Mouse (Mus musculus) kidney, adult 18-20 months (tissue): ENCODE data around the gene Cfap69.
"Not testable (repeated sequence)": the region's sequence is repeated elsewhere in the genome, so short reads cannot be mapped to it uniquely, and the experiment has no call there.

Experiments used
- DNase-seq: peaks from one replicate; pipeline ENCODE4 v3.0.0; 2021

Gene Cfap69

DNA sequence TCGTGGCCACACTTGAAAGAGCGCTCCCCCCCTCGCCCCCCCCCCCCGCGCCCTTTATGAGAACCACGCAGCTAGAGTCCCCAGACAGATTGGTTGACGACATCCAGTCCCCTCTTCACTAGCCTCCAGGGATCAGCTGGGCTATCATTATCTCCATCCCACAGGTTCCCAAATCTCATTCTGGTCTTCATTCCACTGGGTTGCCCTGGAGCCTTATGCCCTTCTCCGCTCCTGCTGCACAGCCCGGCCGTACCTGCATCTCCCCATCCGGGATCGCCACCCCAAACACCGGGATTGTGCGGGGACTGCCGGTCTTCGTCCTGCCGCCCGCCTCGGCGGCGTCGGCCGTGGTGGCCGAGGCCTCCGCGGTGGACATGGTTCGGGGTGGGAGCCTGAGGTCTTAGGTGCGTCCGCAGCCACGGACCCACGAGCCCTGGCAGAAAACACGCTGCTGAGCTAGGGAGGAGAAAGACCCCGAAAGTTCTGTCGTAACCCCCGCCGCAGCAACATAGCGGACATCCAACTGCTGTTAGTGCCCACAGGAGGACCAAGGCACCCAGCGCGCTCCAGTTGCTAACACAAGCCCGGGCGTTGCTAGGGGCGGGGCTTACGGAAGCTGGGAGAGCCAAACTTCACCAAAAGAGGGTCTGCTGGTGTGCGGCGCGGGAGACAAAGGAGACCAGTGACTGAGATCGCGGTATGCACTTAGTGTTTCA, at the start of gene Cfap69:
Cfap69 (minus strand) TSS at position 585 of the 716 bp plus-strand sequence.
- peak; percentile 73 for DNase-seq

GRCm38 (mm10) chr5:5711032-5711431, 47.0 kb upstream of the Cfap69 start:
- DNase-seq, result no peak

GRCm38 (mm10) chr5:5707341-5708278, 43.6 kb upstream of the Cfap69 start:
- DNase-seq, result no peak

DNA sequence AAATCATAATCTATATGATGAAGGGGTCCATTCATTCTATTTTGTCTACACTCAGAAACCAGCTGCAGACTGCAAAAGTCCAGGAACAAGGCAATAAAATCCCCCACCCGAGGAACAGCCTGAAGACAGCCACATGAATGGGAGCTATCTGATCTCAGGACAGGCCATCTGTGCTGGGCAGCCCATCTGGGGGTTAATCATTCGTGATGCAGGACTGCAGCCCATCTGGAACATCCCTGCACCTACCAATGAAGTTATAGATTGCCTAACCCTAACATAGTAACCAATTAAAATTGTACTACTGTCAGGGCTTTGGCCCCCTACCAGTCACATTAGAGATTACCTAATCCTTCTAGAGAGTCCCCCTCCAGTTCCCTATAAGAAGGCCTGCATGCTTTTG, 41.0 kb upstream of the Cfap69 start:
- DNase-seq, result no peak

DNA sequence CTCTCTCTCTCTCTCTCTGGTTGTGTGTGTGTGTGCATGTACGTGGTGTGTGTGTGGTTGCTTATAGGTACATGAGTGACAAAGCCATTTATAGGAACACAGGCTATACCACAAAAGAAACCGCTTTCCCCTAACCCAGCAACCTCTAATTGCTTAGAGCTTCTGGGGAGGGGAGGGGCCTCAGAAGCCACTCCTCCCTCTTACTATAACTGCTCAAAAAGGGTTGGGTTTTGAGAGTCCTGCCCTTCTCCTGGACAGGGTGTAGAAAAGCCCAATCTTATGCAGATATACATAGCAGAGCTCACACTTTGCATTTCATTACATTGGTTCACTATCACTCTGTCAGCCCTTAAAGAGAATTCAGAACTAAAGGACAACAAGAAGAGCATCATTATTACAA, 36.3 kb upstream of the Cfap69 start:
- no peak for DNase-seq

GRCm38 (mm10) chr5:5698830-5699229, 34.8 kb upstream of the Cfap69 start:
- no peak for DNase-seq

DNA sequence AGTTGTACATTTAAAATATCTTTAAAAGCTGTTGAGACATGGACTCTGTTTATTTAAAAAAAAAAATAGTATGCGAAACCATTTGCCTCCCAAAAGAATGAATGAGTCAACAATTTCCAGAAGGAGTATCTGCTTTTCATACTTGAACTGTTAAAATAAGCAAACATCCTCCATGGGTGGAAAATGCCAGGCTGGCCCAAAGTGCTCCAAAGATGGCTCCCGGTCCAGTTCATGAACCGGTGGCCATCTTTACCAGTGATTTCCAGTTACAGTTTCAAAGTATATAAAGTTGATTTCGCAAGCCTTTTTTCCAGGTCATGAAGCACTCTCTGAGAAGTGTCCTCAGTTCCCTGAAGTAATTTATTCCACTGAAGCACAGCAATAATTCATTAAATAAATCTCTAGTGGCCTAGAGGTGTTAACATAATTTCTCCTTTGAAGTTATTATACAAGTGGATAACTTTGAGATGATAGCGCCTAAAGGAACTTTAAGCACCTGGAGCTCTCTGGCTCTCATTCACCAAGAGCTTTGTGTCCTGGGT, 31.4 kb upstream of the Cfap69 start:
- DNase-seq, result no peak

GRCm38 (mm10) chr5:5693956-5694653, 30.1 kb upstream of the Cfap69 start, which contains the start of gene Steap2:
TSS of gene Steap2 (minus strand) at chr5:5694578.
- DNase-seq, result peak; percentile 74

- peak; percentile 43 for DNase-seq
Measured at GRCm38 (mm10) chr5:5693541-5693955, 29.5 kb upstream of the Cfap69 start.

DNA sequence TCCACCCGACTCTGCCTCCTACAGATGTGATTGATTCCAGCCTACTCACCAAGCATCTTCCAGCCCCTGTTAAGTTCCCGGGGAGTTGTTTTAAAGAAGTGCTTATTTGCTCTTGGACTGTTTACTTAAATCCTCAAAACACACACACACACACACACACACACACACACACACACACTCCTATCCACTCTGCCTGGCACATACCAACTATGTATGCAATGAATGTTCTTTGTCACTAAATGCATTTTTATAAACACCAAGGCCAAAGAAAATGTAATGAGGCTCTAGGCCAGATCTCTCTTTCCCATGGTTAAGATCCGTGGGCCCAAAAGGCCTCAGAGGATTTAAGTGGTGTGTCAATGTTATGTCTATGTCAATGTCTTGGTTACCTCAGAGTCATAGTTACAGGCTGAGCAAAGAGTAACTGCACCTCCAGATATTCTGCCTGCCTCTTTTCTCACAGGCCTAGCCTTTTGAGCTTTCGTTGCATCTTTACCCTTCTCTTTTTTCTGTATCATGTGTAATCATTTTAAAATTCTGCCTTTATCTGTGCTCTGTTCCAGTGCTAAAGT, 28.2 kb upstream of the Cfap69 start:
- DNase-seq, result no peak

DNA sequence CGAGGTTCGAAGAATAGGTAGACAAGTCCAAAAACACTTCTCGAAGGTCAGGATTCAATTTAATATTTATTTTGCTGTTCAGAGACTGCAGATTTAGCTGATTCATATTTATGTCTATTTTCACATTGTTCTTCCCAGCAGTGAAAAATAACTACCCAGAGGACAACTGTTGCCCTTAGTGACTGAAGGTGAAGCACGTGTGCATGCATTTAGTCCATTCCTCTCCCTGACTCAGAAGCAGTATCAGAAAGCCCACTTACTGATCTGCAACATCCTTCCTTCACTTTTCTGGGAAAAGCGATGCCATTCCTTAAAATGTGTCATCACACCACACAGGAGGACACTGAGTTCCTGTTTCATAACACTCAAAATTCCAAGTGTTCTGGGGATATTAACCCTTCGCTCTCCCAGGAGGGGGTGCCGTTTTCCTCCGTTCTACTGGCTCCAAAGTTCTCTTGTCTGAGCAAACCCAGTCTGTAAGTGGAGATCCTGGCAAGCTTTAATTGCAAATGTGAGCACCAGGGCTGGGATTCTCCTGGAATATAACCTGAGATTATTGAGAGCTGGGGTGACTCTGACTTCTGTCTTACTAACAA, 25.0 kb upstream of the Cfap69 start:
- DNase-seq, result no peak

DNA sequence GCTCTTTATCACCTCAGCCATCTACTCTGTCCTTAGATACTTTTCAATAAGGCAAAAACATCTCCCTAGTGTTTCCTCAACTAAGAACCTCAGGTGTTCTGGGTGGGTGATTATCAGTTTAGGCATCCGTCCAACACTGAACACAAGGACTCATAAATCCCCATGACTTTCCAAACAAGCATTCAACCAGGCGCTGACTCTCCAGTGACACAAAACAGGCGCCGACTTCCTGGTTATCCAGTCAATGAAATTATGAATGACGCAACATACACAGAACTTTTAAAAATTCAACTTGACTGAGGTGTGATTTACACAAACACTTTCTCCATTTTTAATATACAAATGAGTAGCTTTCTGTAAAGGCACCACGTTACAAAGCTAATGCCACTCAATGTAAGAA, 24.2 kb upstream of the Cfap69 start:
- no peak for DNase-seq

DNA sequence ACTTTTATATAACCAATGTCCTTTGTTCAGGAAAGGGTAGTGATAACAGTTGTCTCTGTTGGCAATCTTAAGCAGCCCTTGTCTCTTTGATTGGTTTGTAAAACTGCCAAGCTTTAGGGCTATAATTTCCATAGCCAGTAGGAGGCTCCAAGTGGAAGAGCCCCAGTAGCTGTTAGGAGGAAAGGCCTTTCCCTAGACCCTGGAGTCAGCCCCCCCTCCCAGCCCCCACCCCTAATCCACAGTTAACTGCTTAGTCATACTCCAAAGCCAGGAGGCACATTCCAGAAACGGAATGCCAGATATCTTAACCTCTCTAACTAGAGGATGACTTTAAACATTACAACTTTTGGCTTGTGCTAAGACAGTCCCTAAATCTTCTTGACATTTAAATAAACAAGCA, 22.9 kb upstream of the Cfap69 start:
- DNase-seq, result no peak

- DNase-seq, result not testable (repeated sequence)
Measured at GRCm38 (mm10) chr5:5684946-5685345, 20.9 kb upstream of the Cfap69 start.

DNA sequence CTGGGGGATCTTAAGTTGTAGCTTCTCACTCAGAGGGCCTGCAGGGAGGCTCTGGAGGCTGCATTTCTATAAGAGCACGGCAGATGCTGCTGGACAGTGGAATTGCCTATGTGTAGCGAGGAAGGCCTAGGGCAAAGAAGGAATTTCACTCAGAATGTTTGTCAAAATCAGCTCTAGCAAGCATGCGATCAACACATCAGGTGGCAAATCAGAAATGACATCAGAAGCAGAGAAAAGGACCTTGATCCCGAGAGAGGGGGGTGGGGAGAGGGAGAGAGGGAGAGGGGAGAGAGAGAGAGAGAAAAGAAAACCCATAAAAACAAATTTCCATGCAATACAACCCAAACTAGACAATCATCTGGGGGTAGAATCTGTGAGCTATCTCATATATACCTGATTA, 19.3 kb upstream of the Cfap69 start:
- no peak for DNase-seq

DNA sequence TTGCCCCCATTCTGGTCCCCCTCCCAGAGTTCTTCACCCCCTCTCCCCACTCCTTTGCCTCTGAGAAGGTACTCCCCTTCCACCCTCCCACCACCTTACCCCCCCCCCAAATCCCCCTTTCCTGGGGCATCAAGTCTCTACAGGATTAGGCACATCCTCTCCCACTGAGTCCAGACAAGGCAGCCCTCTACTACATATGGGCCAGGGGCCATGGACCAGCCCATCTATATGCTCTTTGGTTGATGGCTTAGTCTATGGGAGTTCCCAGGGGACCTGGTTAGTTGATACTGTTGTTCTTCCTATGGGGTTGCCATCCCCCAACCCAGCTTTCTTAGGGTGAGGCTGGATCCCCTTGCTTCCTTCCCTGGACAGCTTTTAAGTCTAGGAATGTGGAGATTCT, 15.4 kb upstream of the Cfap69 start:
- DNase-seq, result no peak

GRCm38 (mm10) chr5:5676082-5676481, 12.0 kb upstream of the Cfap69 start:
- no peak for DNase-seq

GRCm38 (mm10) chr5:5668920-5669319, 4.9 kb upstream of the Cfap69 start:
- no peak for DNase-seq

DNA sequence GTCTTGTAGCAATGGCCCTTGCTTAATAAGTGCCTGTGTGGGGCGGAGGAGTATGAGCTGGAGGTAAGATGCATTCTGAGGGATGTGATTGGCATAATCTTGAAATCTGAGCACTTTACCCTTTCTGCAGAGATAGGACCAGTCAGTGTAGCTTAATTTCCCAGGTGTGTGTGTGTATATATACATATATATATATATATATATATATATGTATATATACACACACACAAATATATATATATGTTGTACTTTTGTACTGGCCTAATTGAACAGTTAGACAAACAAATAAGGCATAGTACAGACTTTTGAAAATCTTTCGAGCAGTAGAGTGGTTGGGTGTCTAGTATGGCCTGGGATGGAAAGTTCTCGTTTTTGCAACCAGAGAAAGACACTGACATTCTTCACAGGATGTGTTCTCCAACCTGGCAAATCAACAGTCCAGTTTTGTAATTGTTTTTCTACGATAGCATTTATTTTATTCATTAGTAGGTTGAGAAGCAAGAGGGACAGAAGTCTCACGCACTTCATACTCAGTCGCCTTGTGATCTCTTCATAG, 410 bp upstream of the Cfap69 start:
- DNase-seq, result no peak

DNA sequence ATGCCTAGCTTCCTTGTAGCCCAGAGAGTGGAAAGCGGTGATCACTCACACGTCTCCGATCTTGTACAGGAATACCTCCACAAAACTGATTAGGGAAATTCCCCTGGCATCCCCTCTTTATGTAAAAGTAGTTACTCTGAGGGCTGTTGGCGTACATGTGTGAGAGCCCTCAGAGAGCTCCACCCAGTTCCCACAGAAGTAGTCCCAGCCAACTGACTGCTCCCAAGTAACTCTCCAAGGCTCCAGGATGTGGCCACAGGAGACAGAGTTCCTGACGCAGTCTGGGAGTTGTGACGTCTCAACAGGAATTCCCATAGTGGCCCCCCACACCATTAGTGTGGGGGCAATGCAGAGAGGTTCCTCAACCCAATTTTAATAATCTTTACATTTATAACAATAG, 982 bp downstream of the Cfap69 start:
- DNase-seq, result no peak

DNA sequence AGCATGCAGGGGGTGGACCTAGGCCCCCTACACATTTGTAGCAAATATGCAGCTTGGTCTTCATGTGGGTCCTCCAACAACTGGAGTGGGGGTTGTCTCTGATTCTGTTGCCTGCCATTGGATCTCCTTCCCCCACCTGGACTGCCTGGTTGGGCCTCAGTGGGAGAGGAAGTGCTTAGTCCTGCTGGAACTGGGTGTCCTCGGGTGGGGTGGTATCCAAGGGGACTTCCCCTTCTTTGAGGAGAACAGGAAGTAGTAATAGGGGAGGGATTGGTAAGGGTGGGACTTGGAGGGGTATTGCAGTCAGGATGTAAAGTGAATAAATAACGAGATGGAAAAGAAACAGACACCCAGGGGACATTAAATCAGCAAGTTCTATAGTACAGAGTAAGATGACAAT, 5.4 kb downstream of the Cfap69 start:
- no peak for DNase-seq

DNA sequence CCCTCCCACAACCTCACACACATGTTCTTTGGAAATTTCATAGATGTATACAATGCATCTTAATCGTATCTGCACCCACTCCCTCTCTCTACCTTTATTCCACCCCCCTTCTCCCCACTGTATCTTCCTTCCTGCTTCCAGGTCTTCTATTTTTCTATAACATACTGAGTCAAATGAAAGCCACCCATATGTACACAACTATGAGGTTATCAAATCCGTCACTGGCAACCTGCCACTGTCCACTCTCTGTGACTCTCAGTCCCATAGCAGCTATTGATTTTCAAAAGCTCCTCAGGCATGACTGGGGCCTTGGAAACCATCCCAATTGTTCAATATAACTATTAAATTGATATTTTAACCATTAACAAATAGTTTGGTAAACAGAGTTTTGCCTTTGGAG, 6.1 kb downstream of the Cfap69 start:
- no peak for DNase-seq
